Mouse (Mus musculus) ES-E14 (cell line): ENCODE measurements around the gene Vmn1r9. TPM values are rescaled to one million over a fixed set of nuclear protein-coding genes. Genes with fewer than 3 reads are reported as not detected.
"Not testable (repeated sequence)": the region's sequence is repeated elsewhere in the genome, so short reads cannot be mapped to it uniquely, and the experiment has no call there.

Experiments
- DNase-seq: peaks from one replicate; pipeline ENCODE4 v3.0.0-alpha.2; 2013; ENCODE audit warnings: low read depth, low spot score
- H3K27ac ChIP-seq: 2 replicates; pipeline ENCODE4 v1.5.1; 2012; ENCODE audit warnings: low read depth, mild to moderate bottlenecking, low read length, moderate library complexity, mixed read lengths; ENCODE audit not compliant: poor library complexity, insufficient read depth, severe bottlenecking
- H3K36me3 ChIP-seq: 2 replicates; pipeline ENCODE4 v1.6.1; 2012; ENCODE audit warnings: mild to moderate bottlenecking, low read length, moderate library complexity, mixed read lengths; ENCODE audit not compliant: control insufficient read depth, poor library complexity, insufficient read depth, severe bottlenecking
- H3K4me1 ChIP-seq, 2 experiments: fragments of 150-350 bp in 1 of 2; sonication (generic) in 1 of 2; 2 replicates each; pipeline ENCODE4 v1.6.1; 2012; ENCODE audit warnings: low read length in 2 of 2, mild to moderate bottlenecking in 1 of 2, mixed read lengths in 1 of 2; ENCODE audit not compliant: control insufficient read depth in 2 of 2, insufficient read depth in 2 of 2, poor library complexity in 1 of 2
- H3K4me3 ChIP-seq, 2 experiments: fragments of 150-350 bp in 1 of 2; sonication (generic) in 1 of 2; 2 replicates each; pipeline ENCODE4 v1.5.1; 2012; ENCODE audit warnings: low read length in 2 of 2, low read depth in 1 of 2, mild to moderate bottlenecking in 1 of 2, mixed read lengths in 1 of 2; ENCODE audit not compliant: insufficient read depth in 1 of 2, poor library complexity in 1 of 2, severe bottlenecking in 1 of 2
- H3K9ac ChIP-seq: 2 replicates; pipeline ENCODE4 v1.6.1; 2012; ENCODE audit warnings: low read depth, mild to moderate bottlenecking, low read length, mixed read lengths; ENCODE audit not compliant: poor library complexity, insufficient read depth, severe bottlenecking
- H3K9me3 ChIP-seq: fragments of 150-350 bp; sonication (generic); 2 replicates; pipeline ENCODE4 v1.6.1; 2012; ENCODE audit warnings: low read depth, mild to moderate bottlenecking, low read length; ENCODE audit not compliant: control insufficient read depth, insufficient read depth
- CHD2 ChIP-seq: IDR thresholded peaks from 2 replicates; pipeline ENCODE4 v1.6.1; 2014; ENCODE audit warnings: mild to moderate bottlenecking, low read depth, low read length, inconsistent platforms
- HCFC1 ChIP-seq: IDR thresholded peaks from 2 replicates; pipeline ENCODE4 v1.6.1; 2012; ENCODE audit warnings: low read length, inconsistent platforms, borderline replicate concordance; ENCODE audit not compliant: insufficient read depth
- MAFK ChIP-seq: IDR thresholded peaks from 2 replicates; pipeline ENCODE4 v1.6.1; 2014; ENCODE audit warnings: mild to moderate bottlenecking, low read depth, low read length, inconsistent platforms; ENCODE audit not compliant: insufficient read depth
- ZC3H11A ChIP-seq: IDR thresholded peaks from 2 replicates; pipeline ENCODE4 v1.6.1; 2012; ENCODE audit warnings: low read depth, mild to moderate bottlenecking, inconsistent platforms, low read length, borderline replicate concordance
- ZNF384 ChIP-seq: IDR thresholded peaks from 2 replicates; pipeline ENCODE4 v1.6.1; 2012; ENCODE audit warnings: low read depth, low read length, inconsistent platforms
- in situ Hi-C, 2 experiments: fragments of 600-800 bp; cut with MboI; formaldehyde crosslinking; loops; one replicate each; pipeline ENCODE4 v1.15.1; 2025; ENCODE audit warnings: low sequenced_read_pairs in 2 of 2, inconsistent platforms in 1 of 2; ENCODE audit not compliant: unreplicated experiment in 2 of 2
- total RNA-seq: library from RNA; depleted of rRNA; stranded (reverse); fragments of 300-350 nt; gene quantifications from 2 replicates; pipeline ENCODE4 v1.2.3, GENCODE M21; 2012; rRNA removed

The Vmn1r9 gene
- not detected in 2 replicates for total RNA-seq

DNA sequence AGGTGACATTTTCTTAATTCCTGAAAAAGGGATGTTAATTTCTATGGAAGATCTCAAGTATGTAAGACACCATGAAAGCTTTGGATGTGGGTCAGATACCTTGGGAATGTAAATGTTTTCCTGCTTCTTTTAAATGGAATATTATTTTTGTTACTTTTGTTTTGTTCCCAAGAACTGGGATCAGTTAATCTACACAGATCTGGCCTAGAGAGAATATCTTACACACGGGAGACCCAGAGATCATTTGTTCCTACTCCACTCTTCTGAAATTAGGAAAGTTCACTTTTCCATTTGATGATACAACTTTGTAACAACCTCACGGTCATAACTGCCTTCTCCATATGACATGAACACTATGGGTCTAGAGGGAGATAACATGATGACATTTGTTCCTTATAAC, at the start of gene Vmn1r9:
TSS of gene Vmn1r9 (plus strand) at position 301 of the 400 bp plus-strand sequence.
- Histone ChIP-seq H3K36me3 (no peaks in the 10 kb centered on the region), H3K4me1 (no peaks in the 10 kb centered on the region), H3K27ac (no peak within 1 kb of the TSS), H3K9ac (no peak within 1 kb of the TSS), H3K4me3 (no peak within 1 kb of the TSS), H3K9me3 (no peaks in the 10 kb centered on the region)
- no peak for DNase-seq
- in situ Hi-C loops = no loop called here
- no peak for TF ChIP-seq HCFC1
- no peak for TF ChIP-seq ZC3H11A
- TF ChIP-seq MAFK = no peak
- no peak for TF ChIP-seq ZNF384
- no peak for TF ChIP-seq CHD2

DNA sequence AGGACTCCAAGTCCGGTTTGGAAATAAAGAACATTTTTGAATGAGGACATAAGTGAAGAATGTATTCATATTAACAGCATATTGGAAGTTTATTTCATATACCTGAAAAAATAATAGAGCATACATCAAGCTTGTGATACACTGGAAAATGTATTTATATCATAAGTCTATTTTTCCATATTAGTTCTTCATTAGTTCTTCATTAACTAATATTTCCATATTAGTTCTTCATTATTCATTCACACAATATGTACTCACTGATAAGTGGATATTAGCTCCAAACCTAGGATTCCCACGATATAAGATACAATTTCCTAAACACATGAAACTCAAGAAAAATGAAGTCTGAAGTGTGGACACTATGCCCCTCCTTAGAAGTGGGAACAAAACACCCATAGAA, 41.4 kb upstream of the Vmn1r9 start, which contains the start of gene Vmn1r7:
TSS of gene Vmn1r7 (minus strand) at position 101 of the 400 bp plus-strand sequence.
- H3K4me3 ChIP-seq, H3K9ac ChIP-seq, H3K27ac ChIP-seq, H3K9me3 ChIP-seq, DNase-seq, in situ Hi-C loops, H3K4me1 ChIP-seq, H3K36me3 ChIP-seq: not testable (repeated sequence)

DNA sequence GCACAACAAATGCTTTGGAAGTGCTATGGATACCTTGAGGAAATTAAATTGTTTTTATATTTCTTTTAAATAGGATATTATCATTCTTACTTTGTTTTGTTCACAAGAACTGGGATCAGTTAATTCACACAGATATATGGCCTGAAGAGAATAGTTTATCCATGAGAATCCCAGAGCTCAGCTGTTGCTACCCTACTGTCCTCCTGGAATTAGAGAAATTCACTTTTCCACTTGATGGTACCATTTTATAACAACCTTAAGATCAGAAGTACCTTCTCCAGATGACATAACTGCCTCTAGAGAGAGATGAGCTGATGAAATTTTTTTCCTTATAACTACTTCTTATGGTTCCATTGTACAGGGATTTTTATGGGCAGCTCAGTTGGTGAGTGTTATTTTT, 34.6 kb upstream of the Vmn1r9 start, which contains the start of gene Vmn1r8:
TSS of gene Vmn1r8 (plus strand) at position 301 of the 400 bp plus-strand sequence.
- in situ Hi-C loops = no loop called here

DNA sequence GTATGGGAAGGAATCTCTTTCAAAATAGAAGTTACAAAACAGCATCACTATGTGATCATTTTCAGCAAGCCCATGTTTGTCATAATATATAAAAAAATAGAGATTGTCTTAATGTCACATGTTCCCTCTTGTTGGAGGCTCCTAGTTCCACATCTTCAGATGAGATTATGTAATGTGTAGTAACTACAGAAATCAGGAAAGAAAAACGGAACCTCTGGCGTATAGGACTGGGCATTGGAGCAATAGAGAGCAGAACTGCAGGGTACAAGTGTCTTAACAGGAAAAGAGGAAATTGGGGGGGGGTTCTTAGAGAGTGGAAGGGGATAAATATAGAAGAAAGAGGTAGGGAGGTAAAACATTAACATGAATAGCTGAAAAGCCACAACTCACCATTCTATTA, 31.9 kb upstream of the Vmn1r9 start:
- Histone ChIP-seq H3K4me3 (no peak overlapping the region), H3K4me1 (no peaks in the 10 kb centered on the region), H3K27ac (no peak overlapping the region), H3K9me3 (no peaks in the 10 kb centered on the region), H3K9ac (no peak overlapping the region), H3K36me3 (no peaks in the 10 kb centered on the region)
- TF ChIP-seq CHD2 (no peak), MAFK (no peak), ZC3H11A (no peak), ZNF384 (no peak), HCFC1 (no peak)
- no peak for DNase-seq
- in situ Hi-C loops = no loop called here

More for the DNA sequence above, 34.6 kb upstream of the Vmn1r9 start, which contains the start of gene Vmn1r8:
- no peak within 1 kb of the TSS for H3K9ac ChIP-seq
- no peaks in the 10 kb centered on the region for H3K4me1 ChIP-seq
- no peak for DNase-seq
- no peaks in the 10 kb centered on the region for H3K9me3 ChIP-seq
- no peak for TF ChIP-seq ZNF384
- TF ChIP-seq HCFC1 = no peak
- no peak for TF ChIP-seq MAFK
- TF ChIP-seq CHD2 = no peak
- no peak for TF ChIP-seq ZC3H11A
- H3K36me3 ChIP-seq = no peaks in the 10 kb centered on the region
- H3K27ac ChIP-seq = no peak within 1 kb of the TSS
- H3K4me3 ChIP-seq = no peak within 1 kb of the TSS

DNA sequence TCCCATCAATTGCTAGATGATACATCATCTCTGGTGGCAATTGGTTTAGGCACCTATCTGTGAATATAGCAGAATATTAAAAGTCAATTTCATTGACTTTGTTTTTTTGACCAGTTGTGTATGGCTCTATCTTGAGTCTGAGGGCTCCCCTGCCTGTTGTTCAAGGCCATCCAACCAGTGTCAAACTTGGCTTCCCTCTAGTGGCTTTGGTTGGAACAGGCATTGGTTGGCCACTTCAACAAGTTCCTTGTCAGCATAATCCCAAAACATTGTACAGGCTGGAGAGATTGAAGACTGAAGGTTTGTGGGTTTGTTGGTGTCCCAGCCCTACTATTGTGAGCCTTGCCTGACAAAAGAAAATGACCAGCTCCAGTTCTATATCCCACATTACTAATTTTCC, 2.9 kb upstream of the Vmn1r9 start:
- no peak overlapping the region for H3K4me3 ChIP-seq
- TF ChIP-seq ZNF384 (no peak), MAFK (peak; percentile 47; the same call in 1 of the 2 replicates), CHD2 (no peak)
- no peaks in the 10 kb centered on the region for H3K9me3 ChIP-seq
- H3K27ac ChIP-seq = no peak overlapping the region
- in situ Hi-C loops = no loop called here
- DNase-seq = peak; percentile 24
- no peaks in the 10 kb centered on the region for H3K36me3 ChIP-seq
- H3K4me1 ChIP-seq = no peaks in the 10 kb centered on the region
- H3K9ac ChIP-seq = no peak overlapping the region
